Mouse (Mus musculus) lung, postnatal 0 days (tissue): ENCODE results near the gene Sart3. TPM values are rescaled to one million over a fixed set of nuclear protein-coding genes. Genes with fewer than 3 reads are reported as not detected.
A peak's percentile ranks its signal among the peaks of the same experiment; 100 is the strongest.

Experiments
- ATAC-seq: fragments of 200-750 bp; cut with Nextera tagmentation; 2 replicates; pipeline ENCODE4 v1.8.0; 2017; ENCODE audit warnings: moderate library complexity
- DNase-seq: peaks from one replicate; pipeline ENCODE4 v3.0.0-alpha.2; 2016; ENCODE audit warnings: low spot score
- H3K27ac ChIP-seq: fragments of 300-500 bp; sonication (generic); 2 replicates; pipeline ENCODE4 v1.5.1; 2014; ENCODE audit warnings: antibody characterized with exemption, mild to moderate bottlenecking, low read length, mixed read lengths
- H3K27me3 ChIP-seq: fragments of 300-500 bp; sonication (generic); replicated peaks from 2 replicates; pipeline ENCODE4 v1.6.1; 2014; ENCODE audit warnings: low read length, mixed read lengths; ENCODE audit not compliant: insufficient read depth
- H3K36me3 ChIP-seq: fragments of 300-500 bp; sonication (generic); 2 replicates; pipeline ENCODE4 v1.6.1; 2014; ENCODE audit warnings: low read length, mixed read lengths; ENCODE audit not compliant: insufficient read depth
- H3K4me1 ChIP-seq: fragments of 300-500 bp; sonication (generic); 2 replicates; pipeline ENCODE4 v1.6.1; 2014; ENCODE audit warnings: antibody characterized with exemption, low read depth, low read length, mixed read lengths; ENCODE audit not compliant: insufficient read depth
- H3K4me2 ChIP-seq: fragments of 300-500 bp; sonication (generic); replicated peaks from 2 replicates; pipeline ENCODE4 v1.6.1; 2014; ENCODE audit warnings: low read depth, mild to moderate bottlenecking, low read length, moderate library complexity, mixed read lengths
- H3K4me3 ChIP-seq: fragments of 300-500 bp; sonication (generic); 2 replicates; pipeline ENCODE4 v1.5.1; 2014; ENCODE audit warnings: low read depth, low read length
- H3K9ac ChIP-seq: fragments of 300-500 bp; sonication (generic); replicated peaks from 2 replicates; pipeline ENCODE4 v1.6.1; 2014; ENCODE audit warnings: low read depth, mild to moderate bottlenecking
- H3K9me3 ChIP-seq: fragments of 300-500 bp; sonication (generic); 2 replicates; pipeline ENCODE4 v1.6.1; 2016; ENCODE audit warnings: low read length, mixed read lengths
- CTCF ChIP-seq: IDR thresholded peaks from 2 replicates; pipeline ENCODE4 v1.5.1; 2016; ENCODE audit warnings: antibody characterized with exemption, mild to moderate bottlenecking
- EP300 ChIP-seq: IDR thresholded peaks from 2 replicates; pipeline ENCODE4 v1.6.1; 2016; ENCODE audit warnings: antibody characterized with exemption, mild to moderate bottlenecking, control low read depth
- WGBS: fragments of 180-500 bp; shearing (Covaris S2); extraction: QIAGEN DNeasy Blood & Tissue Kit; methylation state at CpG from one replicate; pipeline ENCODE4 v1.1.7; 2014; 5-methylcytosine and 5-hydroxymethylcytosine counted together
- polyA plus RNA-seq: library from polyadenylated mRNA; unstranded; fragments of >200 nt; fragmentation: Nextera tagmentation; extraction: Ambion mirVana; gene quantifications from 2 replicates; pipeline ENCODE4 v1.2.1, GENCODE M21; 2015

Sart3 gene
- polyA plus RNA-seq, 1 experiment from 2014 or later: 12.8 TPM

GRCm38 (mm10) chr5:113772905-113773519 is 702 bp upstream of the Sart3 start:
- DNase-seq: peak; percentile 38
- peaks cover 16% of the 10 kb centered on the region; the same call in 1 of the 2 replicates for H3K36me3 ChIP-seq
- TF ChIP-seq EP300 (no peak), CTCF (no peak)
- 2% methylated on average over 26 of the region's 38 CpGs for WGBS
- H3K4me1 ChIP-seq: 0 out of 2 replicates have a peak, but pooled peaks cover 2% of the 10 kb centered on the region
- peak overlapping the region; percentile 78 for H3K27ac ChIP-seq
- no peaks in the 10 kb centered on the region for H3K9me3 ChIP-seq
- peak overlapping the region; percentile 85 for H3K4me2 ChIP-seq
- H3K4me3 ChIP-seq: peak overlapping the region; percentile 86
- H3K27me3 ChIP-seq: no peaks in the 10 kb centered on the region
- ATAC-seq: peak; percentile 20
- H3K9ac ChIP-seq: peak overlapping the region; percentile 59

- WGBS: 3% methylated on average over 89 of the region's 97 CpGs
- Histone ChIP-seq H3K4me1 (0 out of 2 replicates have a peak, but pooled peaks cover 2% of the 10 kb centered on the region), H3K4me3 (peak overlapping the region; percentile 86), H3K4me2 (peak overlapping the region; percentile 85), H3K9me3 (no peaks in the 10 kb centered on the region), H3K9ac (peak overlapping the region; percentile 80), H3K36me3 (peaks cover 8% of the 10 kb centered on the region; the same call in 1 of the 2 replicates), H3K27me3 (no peaks in the 10 kb centered on the region), H3K27ac (peak overlapping the region; percentile 95)
- peak; percentile 77 for TF ChIP-seq EP300
- 0 out of 2 replicates have a peak, but pooled peaks have one; percentile 7 for TF ChIP-seq CTCF
- peak; percentile 85 for ATAC-seq
- DNase-seq: peak; percentile 97
Observed at GRCm38 (mm10) chr5:113771213-113772162, 822 bp downstream of the Sart3 start.

GRCm38 (mm10) chr5:113768806-113769205 is 3.5 kb downstream of the Sart3 start:
- no peak overlapping the region for H3K4me3 ChIP-seq
- no peak for ATAC-seq
- TF ChIP-seq CTCF: no peak
- TF ChIP-seq EP300: no peak
- no peak overlapping the region for H3K4me2 ChIP-seq
- no peak overlapping the region for H3K9ac ChIP-seq
- no peaks in the 10 kb centered on the region for H3K9me3 ChIP-seq
- H3K27me3 ChIP-seq: no peaks in the 10 kb centered on the region
- H3K36me3 ChIP-seq: no peaks in the 10 kb centered on the region
- 85% methylated on average over 8 of the region's 8 CpGs for WGBS
- 0 out of 2 replicates have a peak, but pooled peaks cover under 1% of the 10 kb centered on the region for H3K4me1 ChIP-seq
- H3K27ac ChIP-seq: no peak overlapping the region
- DNase-seq: no peak

GRCm38 (mm10) chr5:113765641-113766526 is 6.4 kb downstream of the Sart3 start:
- H3K27ac ChIP-seq: 0 out of 2 replicates have a peak overlapping the region, but pooled peaks have one; percentile 14
- H3K4me2 ChIP-seq: no peak overlapping the region
- TF ChIP-seq EP300 (no peak), CTCF (no peak)
- DNase-seq: no peak
- H3K4me3 ChIP-seq: no peak overlapping the region
- H3K27me3 ChIP-seq: no peaks in the 10 kb centered on the region
- no peak overlapping the region for H3K9ac ChIP-seq
- 75% methylated on average over 13 of the region's 13 CpGs for WGBS
- H3K9me3 ChIP-seq: no peaks in the 10 kb centered on the region
- peak; percentile 78 for ATAC-seq
- peaks cover 4% of the 10 kb centered on the region; the same call in 1 of the 2 replicates for H3K36me3 ChIP-seq
- no peaks in the 10 kb centered on the region for H3K4me1 ChIP-seq

- DNase-seq: no peak
- peaks cover 10% of the 10 kb centered on the region; the same call in 1 of the 2 replicates for H3K36me3 ChIP-seq
- H3K9me3 ChIP-seq: no peaks in the 10 kb centered on the region
- no peak for TF ChIP-seq CTCF
- H3K9ac ChIP-seq: no peak overlapping the region
- H3K27me3 ChIP-seq: no peaks in the 10 kb centered on the region
- no peak overlapping the region for H3K4me3 ChIP-seq
- H3K27ac ChIP-seq: no peak overlapping the region
- no peaks in the 10 kb centered on the region for H3K4me1 ChIP-seq
- 90% methylated on average over 7 of the region's 7 CpGs for WGBS
- ATAC-seq: no peak
- no peak overlapping the region for H3K4me2 ChIP-seq
Observed at GRCm38 (mm10) chr5:113764426-113764825, 7.9 kb downstream of the Sart3 start.
